Mouse (Mus musculus) heart, embryonic 11.5 days (tissue): ENCODE data around the gene Myo16. TPM values are rescaled to one million over a fixed set of nuclear protein-coding genes. Genes with fewer than 3 reads are reported as not detected.

Source experiments
- ATAC-seq: fragments of 200-750 bp; cut with Nextera tagmentation; replicated peaks from 2 replicates; pipeline ENCODE4 v1.8.0; 2017; ENCODE audit warnings: moderate library complexity; ENCODE audit not compliant: insufficient number of reproducible peaks, low FRiP score, low TSS enrichment
- H3K27ac ChIP-seq: fragments of 300-500 bp; sonication (generic); 2 replicates; pipeline ENCODE4 v1.5.1; 2014; ENCODE audit warnings: mild to moderate bottlenecking, low read depth, low read length
- H3K27me3 ChIP-seq: fragments of 300-500 bp; sonication (generic); 2 replicates; pipeline ENCODE4 v1.6.1; 2014; ENCODE audit warnings: mild to moderate bottlenecking, low read length, mixed read lengths; ENCODE audit not compliant: control insufficient read depth, insufficient read depth
- H3K36me3 ChIP-seq: fragments of 300-500 bp; sonication (generic); 2 replicates; pipeline ENCODE4 v1.6.1; 2014; ENCODE audit warnings: mild to moderate bottlenecking, low read length, moderate library complexity, mixed read lengths; ENCODE audit not compliant: control insufficient read depth, insufficient read depth
- H3K4me1 ChIP-seq: fragments of 300-500 bp; sonication (generic); 2 replicates; pipeline ENCODE4 v1.6.1; 2014; ENCODE audit warnings: low read length; ENCODE audit not compliant: control insufficient read depth, insufficient read depth
- H3K4me2 ChIP-seq: fragments of 300-500 bp; sonication (generic); 2 replicates; pipeline ENCODE4 v1.6.1; 2014; ENCODE audit warnings: mild to moderate bottlenecking, moderate library complexity
- H3K4me3 ChIP-seq: fragments of 300-500 bp; sonication (generic); 2 replicates; pipeline ENCODE4 v1.5.1; 2014; ENCODE audit warnings: low read depth, low read length
- H3K9ac ChIP-seq: fragments of 300-500 bp; sonication (generic); 2 replicates; pipeline ENCODE4 v1.6.1; 2014; ENCODE audit warnings: mild to moderate bottlenecking, low read depth, low read length, moderate library complexity
- H3K9me3 ChIP-seq: fragments of 300-500 bp; sonication (generic); replicated peaks from 2 replicates; pipeline ENCODE4 v1.6.1; 2016; ENCODE audit warnings: low read length; ENCODE audit not compliant: control insufficient read depth
- WGBS: fragments of 180-500 bp; shearing (Covaris S2); extraction: QIAGEN DNeasy Blood & Tissue Kit; methylation state at CpG from one replicate; pipeline ENCODE4 v1.1.7; 2014; ENCODE audit not compliant: insufficient replicate concordance; 5-methylcytosine and 5-hydroxymethylcytosine counted together
- polyA plus RNA-seq: library from polyadenylated mRNA; unstranded; fragments of >200 nt; fragmentation: Nextera tagmentation; extraction: Ambion mirVana; gene quantifications from 2 replicates; pipeline ENCODE4 v1.2.1, GENCODE M21; 2014

The Myo16 gene
- polyA plus RNA-seq, 1 experiment from 2014 or later = 2.5 TPM

DNA sequence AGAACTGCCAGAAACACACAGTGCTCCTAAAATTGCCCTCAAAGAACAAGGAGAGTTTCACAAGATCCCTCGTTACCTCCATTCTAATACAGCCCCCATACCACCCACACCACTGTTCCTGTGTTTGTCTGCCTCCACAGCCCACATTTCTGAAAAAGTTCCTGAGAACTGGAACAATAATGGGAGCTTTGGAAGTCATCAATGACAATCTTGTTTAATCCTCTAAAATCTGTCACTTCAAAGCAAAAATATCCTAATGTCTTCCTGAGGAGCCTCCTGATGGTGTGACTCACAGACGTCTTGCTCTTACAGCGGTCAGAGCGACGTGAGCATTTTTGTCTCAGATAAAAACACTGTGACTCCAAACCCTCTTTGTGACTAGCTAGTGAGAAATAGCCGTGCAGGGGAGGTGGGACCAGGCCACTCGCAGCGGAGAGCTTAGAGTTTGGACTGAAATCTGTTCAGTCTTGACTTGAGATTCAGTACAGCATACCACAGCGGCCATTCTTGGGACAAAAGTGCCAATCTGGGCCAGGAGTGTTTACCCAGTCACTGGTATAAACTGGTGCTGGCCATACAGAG is 394.4 kb downstream of the Myo16 start:
- Histone ChIP-seq H3K9ac (no peak overlapping the region), H3K4me3 (no peak overlapping the region), H3K27ac (no peak overlapping the region), H3K4me1 (no peaks in the 10 kb centered on the region), H3K9me3 (no peaks in the 10 kb centered on the region; the same call in 1 of the 2 replicates), H3K36me3 (no peaks in the 10 kb centered on the region), H3K4me2 (no peak overlapping the region), H3K27me3 (no peaks in the 10 kb centered on the region)
- WGBS = 56% methylated on average over 9 of the region's 9 CpGs
- ATAC-seq = no peak

DNA sequence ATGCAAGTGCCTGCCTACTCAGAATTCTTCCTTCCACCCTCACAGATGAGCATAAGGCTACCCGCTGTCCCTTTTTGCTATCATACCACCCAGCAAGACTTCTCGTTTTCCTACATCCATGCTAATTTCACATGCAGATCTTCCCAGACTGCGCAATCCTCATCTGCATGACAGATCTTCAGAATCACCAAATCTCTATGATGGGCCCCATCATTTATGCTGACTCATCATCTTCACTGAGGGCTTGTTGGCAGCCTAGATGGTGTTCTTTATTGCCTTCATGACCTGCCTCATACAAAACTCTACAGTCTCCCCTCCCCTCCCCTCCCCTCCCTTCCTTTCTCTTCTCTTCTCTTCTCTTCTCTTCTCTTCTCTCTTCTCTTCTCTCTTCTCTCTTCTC is 395.7 kb downstream of the Myo16 start:
- Histone ChIP-seq H3K27ac (no peak overlapping the region), H3K4me3 (no peak overlapping the region), H3K9me3 (no peaks in the 10 kb centered on the region; the same call in 1 of the 2 replicates), H3K36me3 (no peaks in the 10 kb centered on the region), H3K4me1 (no peaks in the 10 kb centered on the region), H3K4me2 (no peak overlapping the region), H3K27me3 (no peaks in the 10 kb centered on the region), H3K9ac (no peak overlapping the region)
- ATAC-seq = no peak
- 91% methylated on average over 3 of the region's 3 CpGs for WGBS

DNA sequence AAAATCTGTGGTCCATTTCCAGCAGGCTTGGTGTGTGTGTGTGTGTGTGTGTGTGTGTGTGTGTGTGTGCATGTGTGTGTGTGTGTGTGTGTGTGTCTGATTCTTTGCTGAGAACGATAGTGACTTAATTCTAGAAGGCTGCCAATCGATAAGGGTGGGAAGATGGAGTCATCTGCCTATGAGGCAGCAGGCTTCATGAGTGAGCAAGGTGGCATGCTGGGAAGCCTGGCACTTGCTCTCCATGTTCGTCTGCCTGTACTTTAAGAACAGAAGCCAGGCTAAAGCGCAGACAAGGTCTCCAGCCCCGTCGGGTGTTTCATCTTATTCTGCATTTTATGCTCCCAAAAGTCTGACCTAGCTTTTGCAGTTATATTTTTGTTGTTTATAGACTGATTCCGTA is 404.2 kb downstream of the Myo16 start:
- Histone ChIP-seq H3K9ac (no peak overlapping the region), H3K4me2 (no peak overlapping the region), H3K4me3 (no peak overlapping the region), H3K27me3 (no peaks in the 10 kb centered on the region), H3K36me3 (no peaks in the 10 kb centered on the region), H3K9me3 (no peaks in the 10 kb centered on the region), H3K4me1 (no peaks in the 10 kb centered on the region), H3K27ac (no peak overlapping the region)
- 78% methylated on average over 7 of the region's 7 CpGs for WGBS
- ATAC-seq = no peak

- H3K27ac ChIP-seq = no peak overlapping the region
- H3K27me3 ChIP-seq = no peaks in the 10 kb centered on the region
- H3K4me1 ChIP-seq = no peaks in the 10 kb centered on the region
- WGBS = 80% methylated on average over 6 of the region's 6 CpGs
- no peak overlapping the region for H3K4me2 ChIP-seq
- H3K4me3 ChIP-seq = no peak overlapping the region
- H3K9ac ChIP-seq = no peak overlapping the region
- no peak for ATAC-seq
- no peaks in the 10 kb centered on the region for H3K9me3 ChIP-seq
- no peaks in the 10 kb centered on the region for H3K36me3 ChIP-seq
Measured at GRCm38 (mm10) chr8:10559479-10559878, 405.8 kb downstream of the Myo16 start.

GRCm38 (mm10) chr8:10561616-10562015 is 407.9 kb downstream of the Myo16 start:
- no peaks in the 10 kb centered on the region for H3K36me3 ChIP-seq
- no peak overlapping the region for H3K27ac ChIP-seq
- H3K9ac ChIP-seq = no peak overlapping the region
- 69% methylated on average over 5 of the region's 5 CpGs for WGBS
- no peaks in the 10 kb centered on the region for H3K9me3 ChIP-seq
- no peak for ATAC-seq
- H3K4me3 ChIP-seq = no peak overlapping the region
- no peak overlapping the region for H3K4me2 ChIP-seq
- H3K27me3 ChIP-seq = no peaks in the 10 kb centered on the region
- H3K4me1 ChIP-seq = 0 out of 2 replicates have a peak, but pooled peaks cover 4% of the 10 kb centered on the region

DNA sequence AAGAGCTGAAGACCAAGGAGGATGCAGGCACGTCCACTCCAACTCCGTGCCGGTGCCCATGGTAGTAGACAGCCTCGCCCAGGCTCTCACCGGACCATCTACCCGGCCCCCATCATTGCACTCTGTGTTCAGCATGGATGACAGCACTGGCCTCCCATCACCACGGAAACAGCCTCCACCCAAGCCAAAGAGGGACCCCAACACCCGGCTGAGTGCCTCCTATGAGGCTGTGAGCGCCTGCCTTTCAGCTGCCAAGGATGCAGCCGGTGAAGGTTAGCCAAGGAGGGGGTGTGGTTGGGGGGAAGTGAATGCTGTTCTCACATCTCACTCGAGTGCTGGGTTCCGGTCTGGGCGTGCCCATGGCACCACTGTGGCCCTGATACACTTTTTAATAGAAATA is 408.3 kb downstream of the Myo16 start:
- no peak overlapping the region for H3K9ac ChIP-seq
- H3K9me3 ChIP-seq = no peaks in the 10 kb centered on the region
- H3K4me1 ChIP-seq = 0 out of 2 replicates have a peak, but pooled peaks cover 4% of the 10 kb centered on the region
- no peaks in the 10 kb centered on the region for H3K36me3 ChIP-seq
- no peaks in the 10 kb centered on the region for H3K27me3 ChIP-seq
- WGBS = 82% methylated on average over 13 of the region's 13 CpGs
- no peak overlapping the region for H3K4me3 ChIP-seq
- ATAC-seq = no peak
- H3K27ac ChIP-seq = no peak overlapping the region
- H3K4me2 ChIP-seq = no peak overlapping the region

DNA sequence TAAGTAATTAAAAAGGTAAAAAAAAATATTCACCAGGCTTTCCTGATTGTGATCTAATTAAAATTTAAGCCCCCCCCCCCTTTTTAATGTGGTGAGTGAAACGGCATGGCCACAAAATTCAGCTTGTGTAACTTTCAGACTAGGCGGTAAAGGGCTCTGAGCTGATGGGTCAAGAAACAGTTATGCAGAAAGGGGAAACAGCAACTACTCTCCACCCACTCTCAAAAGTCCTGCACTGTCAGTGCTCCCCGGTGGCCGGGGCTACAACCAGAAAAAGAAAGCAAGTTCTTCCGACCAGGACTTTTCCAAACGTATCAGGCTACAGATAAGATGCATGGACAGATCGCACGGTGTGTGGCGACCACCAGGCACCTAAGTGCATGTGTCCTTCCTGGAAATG is 408.9 kb downstream of the Myo16 start:
- no peaks in the 10 kb centered on the region for H3K27me3 ChIP-seq
- no peak overlapping the region for H3K4me3 ChIP-seq
- no peak for ATAC-seq
- H3K9me3 ChIP-seq = no peaks in the 10 kb centered on the region
- H3K4me2 ChIP-seq = no peak overlapping the region
- H3K36me3 ChIP-seq = no peaks in the 10 kb centered on the region
- no peak overlapping the region for H3K27ac ChIP-seq
- no peak overlapping the region for H3K9ac ChIP-seq
- H3K4me1 ChIP-seq = 0 out of 2 replicates have a peak, but pooled peaks cover 4% of the 10 kb centered on the region
- 78% methylated on average over 9 of the region's 9 CpGs for WGBS

DNA sequence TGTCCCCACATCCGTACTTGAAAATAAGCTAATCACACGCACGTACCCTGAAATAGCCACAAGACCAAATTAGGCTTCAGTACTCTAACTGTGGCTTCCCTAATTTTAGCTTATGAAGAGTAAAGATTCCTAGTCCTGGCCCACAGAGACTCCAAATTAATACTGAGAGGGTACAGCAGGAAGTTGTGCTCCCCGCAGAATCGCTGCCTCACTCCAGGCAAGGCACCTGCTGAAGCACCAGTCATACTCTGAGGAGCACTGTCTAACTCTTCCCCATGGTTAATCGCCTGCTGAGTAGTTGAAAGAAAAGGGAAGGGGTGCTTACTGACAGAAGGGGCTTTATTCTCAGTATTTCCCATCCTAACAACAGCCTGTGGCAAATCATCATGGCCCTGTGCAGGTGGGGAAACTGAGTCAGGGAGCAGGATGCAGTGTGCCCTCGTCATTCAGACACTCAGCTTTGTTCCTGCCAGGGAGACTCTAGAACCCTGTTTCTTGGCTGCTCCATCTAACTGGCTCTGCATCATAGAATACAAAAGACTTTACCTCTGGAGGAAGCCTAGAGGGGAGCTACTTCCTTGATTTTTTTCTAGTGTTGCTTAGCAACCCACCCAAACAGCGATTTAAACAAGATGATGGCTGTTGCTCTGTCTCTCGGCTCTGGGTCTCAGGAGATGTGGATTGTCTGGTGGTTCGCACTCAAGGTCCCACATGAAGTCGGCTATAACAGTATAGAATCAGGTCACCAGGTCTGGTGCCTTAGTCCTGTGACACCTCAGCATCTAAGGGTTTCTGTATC is 411.7 kb downstream of the Myo16 start:
- 67% methylated on average over 11 of the region's 11 CpGs for WGBS

More for the DNA sequence above, 411.7 kb downstream of the Myo16 start:
- H3K9ac ChIP-seq = no peak overlapping the region
- H3K27ac ChIP-seq = no peak overlapping the region
- no peak for ATAC-seq
- no peak overlapping the region for H3K4me3 ChIP-seq
- H3K4me2 ChIP-seq = no peak overlapping the region
- peaks cover 4% of the 10 kb centered on the region; the same call in 1 of the 2 replicates for H3K4me1 ChIP-seq
- H3K36me3 ChIP-seq = no peaks in the 10 kb centered on the region
- H3K27me3 ChIP-seq = no peaks in the 10 kb centered on the region
- no peaks in the 10 kb centered on the region for H3K9me3 ChIP-seq
